Mouse (Mus musculus) midbrain, embryonic 16.5 days (tissue): Measurements from ENCODE around the gene Cenpi. TPM values are rescaled to one million over a fixed set of nuclear protein-coding genes. Genes with fewer than 3 reads are reported as not detected.
A peak's percentile ranks its signal among the peaks of the same experiment; 100 is the strongest.

Experiments used
- ATAC-seq: fragments of 200-750 bp; cut with Nextera tagmentation; 2 replicates; pipeline ENCODE4 v1.8.0; 2017; ENCODE audit warnings: moderate TSS enrichment
- H3K27ac ChIP-seq: fragments of 300-500 bp; sonication (generic); 2 replicates; pipeline ENCODE4 v1.5.1; 2014; ENCODE audit warnings: mild to moderate bottlenecking, low read length, mixed read lengths
- H3K27me3 ChIP-seq: fragments of 300-500 bp; sonication (generic); 2 replicates; pipeline ENCODE4 v1.6.1; 2014; ENCODE audit warnings: low read depth, low read length, mixed read lengths; ENCODE audit not compliant: control insufficient read depth, insufficient read depth
- H3K36me3 ChIP-seq: fragments of 300-500 bp; sonication (generic); 2 replicates; pipeline ENCODE4 v1.6.1; 2014; ENCODE audit warnings: mild to moderate bottlenecking, low read length, moderate library complexity, mixed read lengths; ENCODE audit not compliant: control insufficient read depth, insufficient read depth
- H3K4me1 ChIP-seq: fragments of 300-500 bp; sonication (generic); 2 replicates; pipeline ENCODE4 v1.6.1; 2014; ENCODE audit warnings: mild to moderate bottlenecking, low read length, mixed read lengths; ENCODE audit not compliant: control insufficient read depth, insufficient read depth
- H3K4me2 ChIP-seq: fragments of 300-500 bp; sonication (generic); 2 replicates; pipeline ENCODE4 v1.6.1; 2014; ENCODE audit warnings: mild to moderate bottlenecking, low read length, mixed read lengths
- H3K4me3 ChIP-seq: fragments of 300-500 bp; sonication (generic); 2 replicates; pipeline ENCODE4 v1.5.1; 2014; ENCODE audit warnings: low read depth, mild to moderate bottlenecking, low read length, moderate library complexity, mixed read lengths
- H3K9ac ChIP-seq: fragments of 300-500 bp; sonication (generic); 2 replicates; pipeline ENCODE4 v1.6.1; 2014; ENCODE audit warnings: low read depth, low read length, mixed read lengths
- H3K9me3 ChIP-seq: fragments of 300-500 bp; sonication (generic); replicated peaks from 2 replicates; pipeline ENCODE4 v1.6.1; 2014; ENCODE audit warnings: mild to moderate bottlenecking, low read length, mixed read lengths; ENCODE audit not compliant: control insufficient read depth, poor library complexity, severe bottlenecking
- WGBS: fragments of 180-500 bp; shearing (Covaris S2); extraction: QIAGEN DNeasy Blood & Tissue Kit; methylation state at CpG from one replicate; pipeline ENCODE4 v1.1.7; 2014; 5-methylcytosine and 5-hydroxymethylcytosine counted together
- polyA plus RNA-seq: library from polyadenylated mRNA; unstranded; fragments of >200 nt; fragmentation: Nextera tagmentation; extraction: Ambion mirVana; gene quantifications from 2 replicates; pipeline ENCODE4 v1.2.1, GENCODE M21; 2015

Cenpi gene
- polyA plus RNA-seq, 1 experiment from 2014 or later: 3.9 TPM

- H3K36me3 ChIP-seq: no peaks in the 10 kb centered on the region
- WGBS: 79% methylated on average over 6 of the region's 6 CpGs
These were observed 77.0 kb downstream of the Cenpi start for GRCm38 (mm10) chrX:134384896-134385295.

GRCm38 (mm10) chrX:134398972-134399371, 91.1 kb downstream of the Cenpi start:
- H3K4me2 ChIP-seq: no peak overlapping the region
- no peaks in the 10 kb centered on the region for H3K4me1 ChIP-seq
- no peak overlapping the region for H3K27ac ChIP-seq
- H3K27me3 ChIP-seq: no peaks in the 10 kb centered on the region
- H3K9ac ChIP-seq: no peak overlapping the region
- H3K9me3 ChIP-seq: no peaks in the 10 kb centered on the region
- WGBS: 55% methylated on average over 2 of the region's 2 CpGs
- H3K4me3 ChIP-seq: no peak overlapping the region
- no peak for ATAC-seq
- no peaks in the 10 kb centered on the region for H3K36me3 ChIP-seq

More at GRCm38 (mm10) chrX:134384896-134385295, 77.0 kb downstream of the Cenpi start:
- Histone ChIP-seq H3K27ac (no peak overlapping the region), H3K4me3 (no peak overlapping the region), H3K4me2 (no peak overlapping the region), H3K9ac (no peak overlapping the region), H3K9me3 (no peaks in the 10 kb centered on the region), H3K4me1 (no peaks in the 10 kb centered on the region), H3K27me3 (no peaks in the 10 kb centered on the region)
- no peak for ATAC-seq

- WGBS: 25% methylated on average over 15 of the region's 15 CpGs
- peaks cover 6% of the 10 kb centered on the region; the same call in 1 of the 2 replicates for H3K4me1 ChIP-seq
- H3K4me3 ChIP-seq: peak within 1 kb of the TSS; percentile 43
- H3K27ac ChIP-seq: peak within 1 kb of the TSS; percentile 83
- H3K4me2 ChIP-seq: peak within 1 kb of the TSS; percentile 65
- no peaks in the 10 kb centered on the region for H3K36me3 ChIP-seq
- H3K9ac ChIP-seq: peak within 1 kb of the TSS; percentile 66
- peak; percentile 76 for ATAC-seq
- no peaks in the 10 kb centered on the region for H3K9me3 ChIP-seq
- H3K27me3 ChIP-seq: no peaks in the 10 kb centered on the region
These were observed 96.1 kb downstream of the Cenpi start, which contains the start of gene Drp2 for GRCm38 (mm10) chrX:134403863-134404583. Gene Drp2, plus strand, starts transcription at chrX:134404551.

GRCm38 (mm10) chrX:134404584-134404955, 96.7 kb downstream of the Cenpi start:
- Histone ChIP-seq H3K9me3 (no peaks in the 10 kb centered on the region), H3K9ac (peak overlapping the region; percentile 66), H3K4me3 (peak overlapping the region; percentile 43), H3K4me1 (peaks cover 6% of the 10 kb centered on the region; the same call in 1 of the 2 replicates), H3K27ac (peak overlapping the region; percentile 83), H3K27me3 (no peaks in the 10 kb centered on the region), H3K4me2 (peak overlapping the region; percentile 65), H3K36me3 (no peaks in the 10 kb centered on the region)
- 23% methylated on average over 12 of the region's 14 CpGs for WGBS
- ATAC-seq: peak; percentile 84

GRCm38 (mm10) chrX:134409354-134409900, 101.5 kb downstream of the Cenpi start:
- 67% methylated on average over 6 of the region's 6 CpGs for WGBS
- Histone ChIP-seq H3K4me1 (peaks cover 6% of the 10 kb centered on the region; the same call in 1 of the 2 replicates), H3K36me3 (no peaks in the 10 kb centered on the region), H3K27ac (no peak overlapping the region), H3K4me3 (no peak overlapping the region), H3K9ac (no peak overlapping the region), H3K4me2 (no peak overlapping the region), H3K9me3 (no peaks in the 10 kb centered on the region), H3K27me3 (no peaks in the 10 kb centered on the region)
- no peak for ATAC-seq

GRCm38 (mm10) chrX:134412096-134412495, 104.2 kb downstream of the Cenpi start:
- Histone ChIP-seq H3K4me2 (no peak overlapping the region), H3K27ac (no peak overlapping the region), H3K27me3 (no peaks in the 10 kb centered on the region), H3K9me3 (no peaks in the 10 kb centered on the region), H3K4me3 (no peak overlapping the region), H3K4me1 (peaks cover under 1% of the 10 kb centered on the region; the same call in 1 of the 2 replicates), H3K36me3 (no peaks in the 10 kb centered on the region), H3K9ac (no peak overlapping the region)
- WGBS: 88% methylated on average over 1 of the region's 1 CpGs
- no peak for ATAC-seq

Other genes starting within 250 kb of the Cenpi start
- 71.8 and 72.5 TPM in 2 replicates for gene Cstf2, start 248.9 kb upstream of the Cenpi start, polyA plus RNA-seq
- gene Xkrx, start 146.0 kb upstream of the Cenpi start, polyA plus RNA-seq: 1.0 and 1.7 TPM in 2 replicates
- gene Arl13a, start 120.6 kb upstream of the Cenpi start, polyA plus RNA-seq: not detected in 2 replicates
- 0.11 and 0.12 TPM in 2 replicates for gene Nox1, start 86.1 kb upstream of the Cenpi start, polyA plus RNA-seq
- gene Trmt2b, start 31.1 kb upstream of the Cenpi start, polyA plus RNA-seq: 4.7 TPM in 2 replicates
- gene Tmem35a, start 12.9 kb upstream of the Cenpi start, polyA plus RNA-seq: 126 TPM in 2 replicates
- gene Drp2, start 96.5 kb downstream of the Cenpi start, polyA plus RNA-seq: 22.4 and 24.1 TPM in 2 replicates
- gene Taf7l, start 168.4 kb downstream of the Cenpi start, polyA plus RNA-seq: 0.57 TPM in 1 of 2 replicates, not detected in the other
- 40.7 and 40.8 TPM in 2 replicates for gene Timm8a1, start 233.8 kb downstream of the Cenpi start, polyA plus RNA-seq